Mouse (Mus musculus) heart, adult 18-20 months (tissue): ENCODE data around the gene Slc22a17. TPM values are rescaled to one million over a fixed set of nuclear protein-coding genes. Genes with fewer than 3 reads are reported as not detected.
A peak's percentile ranks its signal among the peaks of the same experiment; 100 is the strongest.

Source experiments
- DNase-seq, 2 experiments: peaks; one replicate each; pipeline ENCODE4 v3.0.0; 2021 to 2022; ENCODE audit warnings: mixed read lengths in 1 of 2
- long read RNA-seq, 2 experiments: library from polyadenylated mRNA; stranded (forward); transcript quantifications; one replicate each; pipeline ENCODE4 v2.0.0; 2021
- total RNA-seq, 2 experiments: library from RNA; stranded (reverse); gene quantifications; 2 replicates each; pipeline ENCODE4 v1.2.3; 2021

Gene Slc22a17
- 1 to 10 TPM; 1.9 to 2.5 TPM for total RNA-seq
- long read RNA-seq, experiment 1, partial matches to known transcripts: 1 of 5 reads
- long read RNA-seq, experiment 1, other reads (novel, unspliced or antisense): 1 of 5 reads
- long read RNA-seq, experiment 2: 0 reads

DNA sequence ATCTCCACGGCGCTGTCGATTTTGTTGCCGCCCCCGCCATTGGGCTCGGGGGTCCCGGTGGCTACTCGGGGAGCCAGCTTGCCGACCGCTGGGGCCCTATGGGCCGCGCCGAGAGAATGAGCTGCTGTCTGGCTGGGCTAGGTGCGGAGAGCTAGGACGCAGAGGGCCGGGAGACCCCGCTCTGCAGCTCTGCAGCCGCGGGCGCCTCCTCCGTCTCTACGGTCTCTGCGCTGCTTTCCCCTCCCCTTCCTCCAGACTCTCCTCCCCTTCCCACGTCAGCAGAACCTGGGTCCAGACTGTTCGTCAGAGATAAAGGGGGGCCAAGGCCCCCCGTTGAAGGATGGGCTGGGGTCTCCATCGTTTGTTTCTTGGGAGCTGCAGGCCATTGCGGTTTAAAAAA, at the start of gene Slc22a17:
TSS of gene Slc22a17 (minus strand) at position 247 of the 400 bp plus-strand sequence.
- DNase-seq: peak; percentile 78 to 82

DNA sequence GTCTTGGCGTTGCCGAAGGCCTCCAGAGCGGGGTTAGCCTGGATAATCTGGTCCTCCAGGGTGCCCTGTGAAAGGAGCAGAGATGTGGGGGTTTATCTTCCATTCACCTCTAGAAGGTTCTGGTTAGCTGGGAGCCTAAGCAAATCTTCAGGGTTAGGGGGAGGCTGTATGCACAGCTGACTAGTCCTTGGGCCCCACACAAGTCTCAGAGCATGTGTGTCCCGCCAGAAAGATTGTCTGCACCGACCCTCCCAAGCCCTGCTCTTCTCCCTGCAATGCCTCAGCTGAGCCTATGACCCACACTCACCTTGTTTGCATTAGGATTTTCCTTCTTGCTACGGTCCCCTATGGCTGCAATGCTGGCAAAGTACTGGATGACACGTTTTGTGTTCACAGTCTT, 49.8 kb upstream of the Slc22a17 start:
- no peak for DNase-seq

DNA sequence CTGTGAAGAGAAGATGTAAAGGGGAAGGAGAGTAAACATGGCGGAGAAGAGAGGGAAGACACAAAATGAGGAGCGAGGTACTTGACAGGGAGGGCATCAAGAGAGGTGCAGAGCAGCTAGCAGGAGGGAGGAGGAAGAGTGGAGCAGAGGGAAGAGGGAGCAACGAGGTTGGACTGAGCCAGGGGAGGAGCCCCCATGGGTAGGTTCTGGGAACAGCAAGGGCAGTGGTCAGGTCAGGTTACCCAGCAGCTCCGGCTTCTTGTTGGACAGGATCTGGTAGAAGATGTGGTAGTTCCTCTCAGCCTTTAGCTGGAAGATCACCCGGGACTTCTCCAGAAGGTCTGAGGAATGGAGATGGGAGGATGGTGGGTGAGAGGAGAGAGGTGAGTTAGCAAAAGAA, 48.6 kb upstream of the Slc22a17 start:
- peak in 1 of 2 experiments; percentile 31 for DNase-seq

DNA sequence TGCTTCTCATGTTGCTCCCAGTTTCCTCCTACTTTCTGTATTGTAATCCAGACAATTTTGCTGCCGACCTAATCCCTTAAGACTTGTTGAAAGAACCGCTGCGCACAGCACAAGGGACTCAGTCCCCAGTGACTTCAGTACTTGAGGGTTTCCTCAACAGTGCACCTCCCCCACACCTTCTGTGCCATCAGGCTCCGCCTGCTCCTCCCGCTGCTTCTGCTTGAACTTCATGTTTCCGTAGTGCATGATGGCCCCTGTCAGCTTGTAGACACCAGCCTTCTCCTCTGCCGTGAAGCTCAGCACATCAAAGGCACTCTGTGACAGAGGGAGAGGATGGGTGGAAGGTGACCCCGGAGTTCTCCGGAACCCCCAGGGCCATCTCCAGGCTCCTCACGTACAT, 47.8 kb upstream of the Slc22a17 start:
- DNase-seq: no peak

DNA sequence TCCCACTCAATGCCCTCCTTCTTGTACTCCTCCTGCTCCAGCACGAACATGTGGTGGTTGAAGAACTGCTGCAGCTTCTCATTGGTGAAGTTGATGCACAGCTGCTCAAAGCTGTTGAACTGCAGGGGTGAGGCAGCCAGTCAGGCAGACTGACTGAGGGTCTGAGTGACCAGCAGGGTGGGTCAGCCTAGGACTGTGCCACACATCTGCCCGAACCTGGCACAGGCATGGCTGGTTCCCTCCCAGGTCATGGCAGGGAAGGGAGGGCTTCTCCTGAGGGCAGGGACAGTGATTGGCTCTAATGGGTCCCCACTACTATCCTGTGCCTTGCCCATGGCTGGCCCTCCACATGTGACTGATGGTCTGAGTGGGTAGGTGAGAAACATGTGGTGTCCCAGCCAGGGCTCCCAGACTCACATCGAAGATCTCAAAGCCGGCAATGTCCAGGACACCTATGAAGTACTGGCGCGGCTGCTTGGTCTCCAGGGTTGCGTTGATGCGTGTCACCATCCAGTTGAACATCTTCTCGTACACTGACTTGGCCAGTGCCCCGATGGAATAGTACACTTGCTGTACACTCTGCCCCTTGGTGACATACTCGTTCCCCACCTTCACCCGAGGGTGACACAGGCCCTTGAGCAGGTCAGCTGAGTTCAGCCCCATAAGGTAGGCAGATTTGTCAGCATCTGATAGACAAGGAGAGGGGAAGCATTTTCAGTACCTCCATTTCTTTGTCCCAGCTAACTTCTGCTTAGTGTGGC, 47.1 kb upstream of the Slc22a17 start:
- peak in 1 of 2 experiments; percentile 51 for DNase-seq

DNA sequence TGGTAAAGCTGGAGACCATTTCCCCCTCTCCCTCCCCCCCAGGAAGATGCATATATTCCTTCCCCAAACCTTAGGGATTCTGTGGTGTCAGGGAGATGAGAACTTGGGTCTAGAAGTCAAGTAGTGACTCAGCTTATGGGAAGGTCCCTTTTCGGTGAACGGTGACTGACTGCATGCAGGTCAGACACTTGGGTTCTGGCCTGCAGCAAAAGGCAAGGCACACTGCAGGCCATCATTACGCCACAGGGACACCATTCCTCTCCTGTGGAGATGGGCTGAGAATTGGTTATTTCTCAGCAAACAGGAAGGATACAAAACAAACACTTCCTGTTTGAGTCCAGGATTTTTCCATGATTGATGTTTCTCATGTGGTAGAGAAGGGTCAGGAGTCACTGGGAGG, 46.3 kb upstream of the Slc22a17 start:
- DNase-seq: no peak

DNA sequence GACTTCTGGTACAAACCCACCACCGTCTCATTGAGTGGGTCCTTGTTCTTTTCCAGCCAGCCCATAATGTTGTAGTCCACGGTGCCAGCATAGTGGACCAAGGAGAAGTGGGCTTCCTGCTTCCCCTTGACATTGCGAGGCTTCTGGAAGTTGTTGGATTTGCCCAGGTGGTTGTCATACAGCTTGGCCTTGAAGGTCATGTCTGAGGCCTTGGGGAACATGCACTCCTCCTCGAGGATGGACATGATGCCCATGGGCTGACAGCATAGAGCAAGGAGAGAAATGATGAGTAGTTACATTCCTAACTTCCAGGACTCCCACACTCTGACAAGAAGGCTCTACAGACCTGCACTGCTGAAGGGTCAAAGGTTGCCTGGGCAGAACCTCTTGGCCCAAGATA, 45.6 kb upstream of the Slc22a17 start:
- no peak for DNase-seq

DNA sequence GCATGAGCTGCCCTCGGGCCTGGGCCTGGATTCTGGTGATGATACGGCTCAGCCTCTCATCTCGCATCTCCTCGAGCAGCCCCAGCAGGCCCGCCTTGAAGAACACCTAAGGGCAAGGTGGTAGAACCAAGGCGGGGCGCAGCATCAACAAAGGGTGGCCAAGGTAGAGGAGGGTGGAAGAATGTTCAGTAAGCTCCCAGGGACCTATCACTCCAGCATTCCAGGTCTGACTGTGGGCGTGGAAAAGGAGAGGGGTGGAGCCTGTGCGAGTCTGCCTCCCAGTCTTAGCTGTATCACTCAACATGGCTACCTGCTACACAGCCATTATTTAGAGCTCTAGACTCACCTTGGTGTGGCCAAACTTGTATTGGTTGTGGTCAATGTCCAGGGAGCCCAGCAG, 43.6 kb upstream of the Slc22a17 start:
- peak in 1 of 2 experiments; percentile 49 for DNase-seq

DNA sequence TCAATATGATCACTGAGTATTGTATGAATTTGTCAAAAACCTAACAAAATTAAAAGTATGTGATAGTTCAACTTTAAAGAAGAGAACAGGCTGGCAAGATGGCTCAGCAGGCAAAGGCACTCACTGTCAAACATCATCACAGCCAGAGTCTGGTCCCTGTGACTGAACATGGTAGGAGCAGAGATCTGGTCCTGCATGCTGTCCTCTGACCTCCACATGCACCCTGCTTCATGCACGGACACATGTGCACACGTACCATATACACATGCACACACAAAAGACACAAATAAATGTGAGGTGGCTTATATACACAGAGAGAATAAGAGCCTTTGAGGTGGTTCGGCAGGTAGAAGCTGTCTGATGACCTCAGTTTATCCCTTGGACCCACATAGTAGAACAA, 42.5 kb upstream of the Slc22a17 start:
- no peak for DNase-seq

DNA sequence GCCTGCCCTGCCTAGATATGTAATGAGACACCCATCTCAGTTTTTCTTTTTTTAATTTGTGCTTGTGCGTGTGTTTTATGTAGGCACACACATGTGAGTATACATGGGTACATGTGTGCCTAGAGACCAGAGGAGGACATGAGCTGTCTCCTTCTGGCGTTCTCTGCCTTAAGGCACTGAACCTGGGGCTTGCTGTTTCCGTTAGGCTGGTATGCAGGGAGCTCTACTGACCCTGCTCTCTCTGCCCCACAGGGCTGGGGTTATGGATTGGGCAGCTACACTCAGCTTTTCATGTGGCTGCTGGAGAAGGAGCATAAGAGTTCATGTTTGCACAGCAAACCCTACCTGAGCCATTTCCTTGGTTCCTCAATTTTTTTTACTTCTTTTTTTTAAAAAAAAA, 41.5 kb upstream of the Slc22a17 start:
- no peak for DNase-seq

DNA sequence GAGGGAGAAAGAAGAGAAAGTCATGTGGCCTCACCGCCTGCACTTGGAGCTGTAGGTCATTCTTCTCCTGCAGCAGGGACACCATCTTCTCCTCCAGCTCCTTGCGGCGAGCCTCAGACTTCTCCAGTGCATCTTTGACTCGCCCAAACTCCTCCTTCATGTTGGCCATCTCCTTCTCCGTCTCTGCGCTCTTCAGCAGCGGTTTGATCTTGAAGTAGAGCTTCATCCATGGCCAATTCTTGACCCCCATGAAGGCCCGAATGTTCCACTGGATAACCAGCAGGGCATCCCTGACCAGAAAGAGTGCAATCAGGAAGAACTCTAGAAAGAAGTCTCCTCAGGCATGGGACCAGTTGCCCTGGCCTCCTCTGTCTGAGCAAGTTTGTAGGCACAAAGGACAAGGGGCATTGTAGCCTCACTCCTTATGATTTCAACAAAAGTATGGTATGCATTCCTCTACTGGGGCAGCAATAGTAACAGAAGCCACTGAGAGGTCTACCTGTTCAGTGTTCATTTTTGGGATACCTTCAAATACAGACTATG, 40.8 kb upstream of the Slc22a17 start:
- no peak for DNase-seq

DNA sequence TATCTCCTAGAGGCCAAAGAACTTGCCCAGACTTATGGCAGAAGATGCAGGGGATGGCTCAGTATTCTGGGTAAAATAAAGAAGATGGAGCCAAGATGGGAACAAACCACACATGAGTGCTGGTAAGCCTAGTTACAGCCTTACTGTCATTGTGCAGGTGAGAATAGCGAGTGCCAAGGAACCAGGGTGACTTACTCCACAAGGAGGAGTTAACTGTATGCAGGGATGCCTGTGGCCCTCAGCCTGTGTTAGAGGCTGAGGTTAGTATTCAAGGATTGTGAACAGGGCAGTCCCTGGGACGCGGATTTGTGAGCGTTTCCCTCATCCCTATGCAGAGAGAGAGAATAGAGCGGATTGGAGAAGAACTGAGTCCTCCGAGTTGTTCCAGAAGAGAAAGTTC, 38.7 kb upstream of the Slc22a17 start:
- DNase-seq: no peak

DNA sequence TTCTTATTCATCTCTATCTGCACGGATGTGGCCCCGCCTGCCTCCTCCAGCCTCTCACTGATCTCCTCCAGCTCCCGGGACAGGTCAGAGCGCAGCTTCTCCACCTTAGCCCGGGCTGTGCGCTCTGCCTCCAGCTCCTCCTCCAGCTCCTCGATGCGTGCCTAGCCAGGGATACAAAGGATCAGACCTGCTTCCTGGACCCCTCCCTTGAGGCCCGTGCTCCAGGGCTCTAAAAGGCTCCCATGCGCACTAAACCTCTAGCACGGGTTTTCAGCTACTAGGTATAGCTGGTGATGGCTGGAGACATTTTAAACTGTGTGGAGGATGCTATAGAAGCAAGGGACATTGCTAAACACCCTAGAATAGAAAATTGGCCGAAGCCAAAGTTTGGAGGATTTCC, 37.6 kb upstream of the Slc22a17 start:
- DNase-seq: no peak

DNA sequence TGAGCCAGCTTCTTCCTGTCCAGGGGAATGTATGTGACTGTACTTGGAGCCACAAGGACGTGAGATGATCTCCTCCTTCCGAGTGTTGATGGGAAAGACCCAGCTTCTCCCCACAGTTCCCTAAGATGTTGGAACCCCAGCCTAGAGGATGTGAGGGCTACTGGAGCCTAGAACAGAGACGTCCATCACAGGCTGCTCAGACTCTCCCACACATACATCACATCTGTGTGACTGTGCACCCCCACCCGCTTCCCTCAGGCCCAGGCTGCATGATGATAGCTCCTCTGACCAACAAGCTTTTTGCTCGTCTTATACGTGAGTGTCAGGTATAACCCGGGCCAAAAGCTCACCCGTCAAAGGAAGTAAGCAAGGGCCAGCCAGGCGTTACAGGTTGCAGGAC, 35.8 kb upstream of the Slc22a17 start:
- no peak for DNase-seq

DNA sequence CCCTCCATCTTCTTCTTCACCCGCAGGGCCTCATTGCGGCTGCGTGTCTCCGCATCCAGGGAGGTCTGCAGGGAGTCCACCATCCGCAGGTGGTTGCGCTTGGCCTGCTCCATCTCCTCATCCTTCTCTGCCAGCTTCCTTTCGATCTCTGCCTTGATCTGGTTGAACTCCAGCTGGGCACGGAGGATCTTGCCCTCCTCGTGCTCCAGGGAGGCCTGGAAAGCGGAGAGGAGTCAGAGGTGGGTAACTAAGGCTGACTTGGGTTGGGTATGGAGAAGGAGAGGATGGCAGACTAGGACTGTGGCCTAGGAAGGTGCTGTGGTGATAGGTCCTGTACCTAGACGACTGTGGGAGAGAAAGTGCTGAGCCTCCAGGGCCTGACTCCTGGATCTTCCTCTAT, 34.1 kb upstream of the Slc22a17 start:
- peak in 1 of 2 experiments; percentile 31 for DNase-seq

DNA sequence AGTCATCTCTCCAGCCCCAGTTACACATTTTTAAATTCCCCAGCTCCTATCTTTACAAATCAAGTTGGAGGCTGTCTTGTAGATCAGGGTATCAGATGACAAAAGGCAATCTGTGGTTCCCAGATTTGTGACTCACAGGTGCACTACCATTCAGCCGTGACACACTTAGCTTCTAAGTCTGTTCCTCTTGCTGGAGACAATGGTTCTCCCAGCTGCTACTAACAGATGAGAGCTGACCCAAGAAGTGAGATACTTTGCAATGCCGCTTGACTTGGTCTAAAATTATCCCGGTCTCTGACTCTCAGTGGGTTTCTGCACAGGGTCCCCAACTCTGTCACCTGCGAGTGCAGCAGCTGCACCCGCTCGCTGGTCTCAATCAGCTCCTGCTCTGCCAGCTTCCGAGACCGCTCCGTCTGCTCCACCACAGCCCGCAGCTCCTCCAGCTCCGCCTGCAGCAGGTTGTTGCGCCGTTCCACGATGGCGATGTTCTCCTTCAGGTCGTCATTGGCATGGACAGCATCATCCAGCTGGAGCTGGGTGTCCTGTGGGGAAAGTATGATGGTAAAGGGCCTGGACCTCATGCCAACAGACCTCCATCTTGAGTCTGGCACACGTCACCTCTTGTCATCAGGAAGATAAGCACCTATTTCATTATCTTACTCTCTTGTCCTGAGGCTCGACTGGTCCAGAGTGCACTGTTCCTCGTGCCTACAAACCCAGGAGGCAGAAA, 33.2 kb upstream of the Slc22a17 start:
- DNase-seq: peak in 1 of 2 experiments; percentile 30

DNA sequence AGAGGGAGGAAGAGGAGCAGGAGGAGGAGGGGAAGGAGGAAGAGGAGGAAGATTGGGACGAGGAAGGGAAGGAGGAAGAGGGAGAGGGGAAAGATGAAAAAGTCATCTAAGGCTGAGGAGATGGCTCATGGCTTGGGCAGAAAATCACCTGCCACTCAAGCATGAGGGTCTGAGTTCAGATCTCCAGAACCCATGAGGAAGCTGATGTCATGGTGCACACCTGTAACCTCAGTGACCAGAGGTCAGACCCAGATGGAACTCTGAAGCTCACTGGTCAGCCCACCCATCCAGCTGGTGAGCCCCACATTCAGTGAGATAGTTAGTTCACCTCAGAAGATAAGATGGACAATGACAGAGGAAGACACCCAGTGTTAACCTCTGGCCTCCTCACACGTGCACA, 32.0 kb upstream of the Slc22a17 start:
- peak in 1 of 2 experiments; percentile 11 for DNase-seq

DNA sequence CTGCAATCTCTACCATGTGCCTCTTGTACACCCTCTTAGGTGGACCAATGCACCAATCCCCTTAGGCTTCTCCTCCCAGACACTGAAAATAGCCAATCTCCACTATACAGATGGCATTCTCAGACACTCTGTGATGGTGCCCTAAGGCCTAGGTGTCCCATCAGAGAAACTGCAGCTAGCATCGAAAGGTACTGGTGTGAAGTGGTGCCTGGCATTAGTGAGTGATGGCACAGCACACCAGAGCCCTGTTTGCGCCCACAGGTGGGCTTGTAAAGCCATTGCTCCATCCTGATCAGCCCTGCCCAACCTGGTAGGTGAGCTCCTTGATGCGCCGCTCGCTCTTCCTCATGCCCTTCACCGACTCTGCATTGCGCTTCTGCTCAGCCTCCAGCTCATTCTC, 31.0 kb upstream of the Slc22a17 start:
- DNase-seq: no peak

DNA sequence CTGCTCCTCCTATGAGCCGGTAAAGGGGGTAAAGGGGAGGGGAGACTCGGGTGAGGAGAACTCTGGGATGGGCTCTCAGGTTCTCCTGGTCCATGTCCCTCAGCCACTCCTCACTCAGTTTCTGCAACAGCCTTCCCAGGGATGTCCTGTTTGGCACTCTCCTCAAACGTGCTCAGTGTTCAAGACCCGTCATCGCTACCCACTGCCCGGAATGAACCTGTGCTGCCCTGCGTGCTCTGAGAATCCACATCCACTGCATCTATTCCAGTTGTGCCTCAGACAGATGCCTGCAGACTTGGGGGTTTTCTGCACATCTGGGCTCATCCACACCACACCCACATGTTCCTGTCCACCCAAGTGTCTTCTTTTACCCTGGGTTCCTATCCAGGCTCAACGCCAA, 29.5 kb upstream of the Slc22a17 start:
- peak in 1 of 2 experiments; percentile 18 for DNase-seq

DNA sequence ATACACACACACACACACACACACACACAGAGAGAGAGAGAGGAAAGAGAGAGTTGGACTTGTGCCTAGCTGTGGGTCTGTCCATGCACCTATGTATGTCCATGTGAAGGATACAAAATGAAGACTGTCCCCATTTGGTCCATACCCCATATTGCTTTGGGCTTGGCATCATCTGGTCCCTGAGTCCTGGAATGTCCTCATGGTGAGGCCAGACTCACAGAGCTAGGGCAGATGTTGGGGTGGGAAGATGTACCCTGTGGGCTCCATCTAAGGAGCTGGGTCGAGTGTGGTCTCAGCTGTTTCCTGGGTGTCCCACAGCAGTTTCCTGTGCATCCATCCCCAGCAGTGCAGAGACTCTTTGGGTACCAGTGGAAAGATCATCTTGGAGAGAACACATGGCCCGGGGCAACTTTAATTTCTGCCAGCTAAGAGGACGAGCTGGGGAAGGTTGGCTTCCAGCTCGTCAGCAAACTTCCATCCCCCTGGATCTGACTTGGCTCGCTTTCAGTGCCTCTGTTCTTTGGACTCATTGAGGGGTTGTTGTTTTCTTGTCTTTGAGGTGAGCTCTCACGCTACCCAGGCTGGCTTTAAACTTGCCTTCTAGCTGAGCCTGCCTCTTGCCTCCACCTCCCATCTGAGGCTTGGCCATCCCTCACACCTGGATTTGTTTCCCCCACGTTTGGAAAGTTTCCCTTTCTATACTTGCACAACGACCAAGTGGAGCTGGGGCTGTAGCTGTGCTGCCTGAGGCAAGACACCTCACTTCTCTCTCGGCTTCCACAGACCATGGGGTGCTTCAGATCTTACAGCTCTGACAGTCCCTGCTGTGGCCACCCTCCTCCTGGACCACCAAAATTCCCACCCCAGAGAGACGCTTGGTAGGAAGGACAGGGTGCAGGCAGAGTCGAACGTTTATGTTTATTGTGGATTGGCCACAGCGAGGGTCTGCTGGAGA, 28.4 kb upstream of the Slc22a17 start:
- DNase-seq: peak; percentile 33 to 37

DNA sequence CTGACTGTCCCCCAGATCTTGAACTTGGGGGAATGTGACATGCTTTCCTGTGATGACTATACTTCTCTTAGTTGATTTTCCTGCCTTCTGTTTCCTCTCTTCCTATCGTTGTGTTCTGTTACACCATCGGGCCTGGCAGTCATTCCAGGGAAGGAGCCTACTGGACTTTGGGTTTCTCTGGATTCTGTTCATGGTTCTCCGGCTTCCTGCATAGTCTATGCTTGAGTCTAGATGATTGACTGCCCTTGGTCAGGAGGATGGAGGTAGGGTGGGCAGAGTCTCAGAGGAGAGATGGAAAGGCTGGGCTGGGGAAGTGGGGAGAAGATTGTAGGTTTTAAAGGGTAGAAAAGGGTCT, 27.2 kb upstream of the Slc22a17 start:
- DNase-seq: peak in 1 of 2 experiments; percentile 58
